23 mouse cellular contexts compared by ENCODE assay signal in the genomic region with DNA sequence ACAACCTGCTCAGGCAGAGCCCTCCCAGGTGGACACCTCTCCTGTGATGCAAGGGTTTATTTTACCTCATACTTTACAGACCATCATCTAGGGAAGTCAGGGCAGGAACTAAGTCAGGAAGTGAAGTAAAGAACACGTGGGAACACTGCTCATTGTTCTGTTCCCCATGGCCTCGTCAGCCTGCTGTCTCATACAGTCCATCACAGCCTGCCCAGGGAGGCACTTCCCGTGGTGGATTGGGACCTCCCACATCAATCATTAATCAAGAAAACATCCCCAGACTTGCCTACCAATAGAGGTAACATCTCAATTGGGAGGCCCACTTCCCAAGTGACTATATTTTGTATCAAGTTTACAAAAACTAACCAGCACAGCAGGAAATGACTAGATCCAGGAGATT. TPM values are rescaled to one million over a fixed set of nuclear protein-coding genes. Genes with fewer than 3 reads are reported as not detected.
DNase-seq lines count a peak whose midpoint lies in the region; ATAC-seq and TF ChIP-seq lines count a peak whose summit lies in the region.
"Had no signal": no experiment of that assay in that cellular context is flagged by ENCODE, and none has a peak within 500 bp of the region (broad histone marks: within the 10 kb centered on the region; RNA-seq: fewer than 3 reads in every experiment).

No protein-coding gene starts in this region.

- peak; percentile 85; the same call in 1 of the 2 replicates for ATAC-seq in kidney, embryonic 14.5 days (ENCODE audit: low FRiP score, low TSS enrichment)
- ATAC-seq in kidney, embryonic 15.5 days (replicated peaks; ENCODE audit: low FRiP score), result peak; percentile 64
- peak; percentile 61 for ATAC-seq in kidney, embryonic 16.5 days (ENCODE audit: low FRiP score, low TSS enrichment)
- peak; percentile 49; the same call in 1 of the 2 replicates for ATAC-seq in kidney, postnatal 0 days (replicated peaks; ENCODE audit: low FRiP score, low read depth)
- ATAC-seq: activated CD4-positive, CD25-positive, alpha-beta regulatory T cell, adult 4 months; CD4-positive, CD25-positive, alpha-beta regulatory T cell, adult 4 months; Patski had no signal

- no peaks in the 10 kb centered on the region for H3K4me1 ChIP-seq in kidney, embryonic 14.5 days (ENCODE audit: control insufficient read depth, insufficient read depth, low read length)
- H3K4me1 ChIP-seq in kidney, adult 2 months (ENCODE audit: control insufficient read depth, insufficient read depth, low read length), result no peaks in the 10 kb centered on the region
- no peaks in the 10 kb centered on the region for H3K4me1 ChIP-seq in kidney, embryonic 15.5 days
- H3K4me1 ChIP-seq in kidney, embryonic 16.5 days (ENCODE audit: insufficient read depth, low read length), result no peaks in the 10 kb centered on the region
- H3K4me1 ChIP-seq in kidney, postnatal 0 days (replicated peaks; ENCODE audit: insufficient read depth, low read length), result no peaks in the 10 kb centered on the region

- no peak overlapping the region for H3K4me2 ChIP-seq in kidney, embryonic 14.5 days (replicated peaks; ENCODE audit: low read depth, low read length)
- H3K4me2 ChIP-seq in kidney, embryonic 15.5 days, result no peak overlapping the region
- H3K4me2 ChIP-seq in kidney, embryonic 16.5 days (replicated peaks; ENCODE audit: low read depth, low read length), result no peak overlapping the region
- no peak overlapping the region for H3K4me2 ChIP-seq in kidney, postnatal 0 days (ENCODE audit: low read length)

- no peak overlapping the region for H3K4me3 ChIP-seq in kidney, embryonic 14.5 days (ENCODE audit: low read length)
- H3K4me3 ChIP-seq in kidney, adult 2 months (ENCODE audit: insufficient read depth, low read depth, low read length), result no peak overlapping the region
- H3K4me3 ChIP-seq in kidney, embryonic 15.5 days (replicated peaks), result no peak overlapping the region
- no peak overlapping the region for H3K4me3 ChIP-seq in kidney, embryonic 16.5 days (ENCODE audit: low read length)
- no peak overlapping the region for H3K4me3 ChIP-seq in kidney, postnatal 0 days (replicated peaks; ENCODE audit: low read depth, low read length)

- no peak overlapping the region for H3K27ac ChIP-seq in kidney, embryonic 14.5 days (ENCODE audit: low read depth, low read length)
- no peak overlapping the region for H3K27ac ChIP-seq in kidney, adult 2 months (ENCODE audit: insufficient read depth, low read depth, low read length)
- peak overlapping the region; percentile 60 for H3K27ac ChIP-seq in kidney, embryonic 15.5 days
- H3K27ac ChIP-seq in kidney, embryonic 16.5 days (ENCODE audit: low read length), result no peak overlapping the region
- no peak overlapping the region for H3K27ac ChIP-seq in kidney, postnatal 0 days

- no peak for TF ChIP-seq CTCF in kidney, adult 2 months (conservative IDR thresholded peaks at IDR 0.05; ENCODE audit: insufficient read depth, insufficient read length, low read depth, low read length)
- TF ChIP-seq CTCF in kidney, postnatal 0 days (IDR thresholded peaks at IDR 0.05; ENCODE audit: low read depth), result no peak

- no peak overlapping the region for H3K9ac ChIP-seq in kidney, embryonic 14.5 days (ENCODE audit: low read depth, low read length)
- H3K9ac ChIP-seq in kidney, embryonic 15.5 days, result no peak overlapping the region
- no peak overlapping the region for H3K9ac ChIP-seq in kidney, embryonic 16.5 days (replicated peaks; ENCODE audit: low read length)
- H3K9ac ChIP-seq in kidney, postnatal 0 days (ENCODE audit: low read depth, low read length), result no peak overlapping the region

- no peak for DNase-seq in kidney, adult 2 months
- no peak for DNase-seq in kidney, postnatal 4 days
- no peak for DNase-seq in kidney, postnatal 10 days
- peak; percentile 51 for DNase-seq in kidney, postnatal 0 days (ENCODE audit: low spot score)
- no peak for DNase-seq in kidney, adult 18-20 months
- DNase-seq: adrenal gland, adult 2 months; adrenal gland, adult 8-10 months; adrenal gland, postnatal 10 days; adrenal gland, postnatal 14 days; adrenal gland, postnatal 25 days; adrenal gland, postnatal 36 days; B cell, adult 2 months; cerebellum, adult 11 months; cerebellum, adult 11-12 months had no signal

- no peak for TF ChIP-seq POLR2A in kidney, adult 2 months (IDR thresholded peaks at IDR 0.05; ENCODE audit: low read depth, low read length)

- H3K9me3 ChIP-seq in kidney, embryonic 14.5 days (ENCODE audit: control insufficient read depth, low read length), result no peaks in the 10 kb centered on the region
- no peaks in the 10 kb centered on the region for H3K9me3 ChIP-seq in kidney, embryonic 15.5 days (replicated peaks)
- no peaks in the 10 kb centered on the region for H3K9me3 ChIP-seq in kidney, embryonic 16.5 days (ENCODE audit: low read length)
- no peaks in the 10 kb centered on the region for H3K9me3 ChIP-seq in kidney, postnatal 0 days (replicated peaks; ENCODE audit: low read length)

- no peaks in the 10 kb centered on the region for H3K36me3 ChIP-seq in kidney, embryonic 14.5 days (ENCODE audit: control insufficient read depth, insufficient read depth, low read length)
- H3K36me3 ChIP-seq in kidney, adult 2 months (ENCODE audit: control insufficient read depth, insufficient read depth, low read length), result no peaks in the 10 kb centered on the region
- peaks cover 17% of the 10 kb centered on the region; the same call in 1 of the 2 replicates for H3K36me3 ChIP-seq in kidney, embryonic 15.5 days
- H3K36me3 ChIP-seq in kidney, embryonic 16.5 days (ENCODE audit: insufficient read depth, low read length), result peaks cover 7% of the 10 kb centered on the region; the same call in 1 of the 2 replicates
- H3K36me3 ChIP-seq in kidney, postnatal 0 days (ENCODE audit: insufficient read depth, low read length), result no peaks in the 10 kb centered on the region
- H3K36me3 ChIP-seq: G1E had no signal

- H3K27me3 ChIP-seq in kidney, embryonic 14.5 days (ENCODE audit: control insufficient read depth, insufficient read depth, low read length), result no peaks in the 10 kb centered on the region
- H3K27me3 ChIP-seq in kidney, adult 2 months (replicated peaks; ENCODE audit: control insufficient read depth, insufficient read depth, low read length), result no peaks in the 10 kb centered on the region; the same call in 1 of the 2 replicates
- no peaks in the 10 kb centered on the region for H3K27me3 ChIP-seq in kidney, embryonic 15.5 days
- no peaks in the 10 kb centered on the region for H3K27me3 ChIP-seq in kidney, embryonic 16.5 days (ENCODE audit: insufficient read depth, low read length)
- H3K27me3 ChIP-seq in kidney, postnatal 0 days (ENCODE audit: insufficient read depth, low read length), result no peaks in the 10 kb centered on the region
- H3K27me3 ChIP-seq: CH12.LX, Patski had no signal

- WGBS in kidney, embryonic 14.5 days, result 17% methylated on average over 3 of the region's 3 CpGs
- 39% methylated on average over 3 of the region's 3 CpGs for WGBS in kidney, adult 2 months
- WGBS in kidney, embryonic 15.5 days, result 10% methylated on average over 3 of the region's 3 CpGs
- 8% methylated on average over 3 of the region's 3 CpGs for WGBS in kidney, embryonic 16.5 days
- 12% methylated on average over 3 of the region's 3 CpGs for WGBS in kidney, postnatal 0 days

RNA-seq across cellular contexts. Expression of a gene that starts 27.2 kb away (rescaled TPM):
- polyA plus RNA-seq in kidney, embryonic 14.5 days (2014; fragmentation: Nextera tagmentation; extraction: Ambion mirVana), result 6.6 and 11.2 TPM in 2 replicates
- polyA plus RNA-seq in kidney, adult 2 months (2012; rRNA removed), result 1.2 and 1.4 TPM in 2 replicates
- polyA plus RNA-seq in kidney, embryonic 15.5 days (2015; fragmentation: Nextera tagmentation; extraction: Ambion mirVana), result 14.5 and 15.2 TPM in 2 replicates
- 18.9 and 19.6 TPM in 2 replicates for polyA plus RNA-seq in kidney, embryonic 16.5 days (2015; fragmentation: Nextera tagmentation; extraction: Ambion mirVana)
- 11.8 and 13.8 TPM in 2 replicates for polyA plus RNA-seq in kidney, postnatal 0 days (2015; fragmentation: Nextera tagmentation; extraction: Ambion mirVana)
- polyA plus RNA-seq: C2C12; CD4-positive, CD25-positive, alpha-beta regulatory T cell, adult 4 months; G1E had no signal
